Mouse (Mus musculus) thymus, postnatal 0 days (tissue): ENCODE measurements at regions not wholly inside any gene's neighbourhood (a gene's known extent, or its start where the extent isn't known, plus 50 kb on each side); places are given as distances from the start of the nearest gene placed in this dataset. TPM values are rescaled to one million over a fixed set of nuclear protein-coding genes. Genes with fewer than 3 reads are reported as not detected.

Experiments
- DNase-seq: peaks from one replicate; pipeline ENCODE4 v3.0.0-alpha.2; 2015; ENCODE audit warnings: low spot score
- microRNA-seq: library from miRNA; unstranded; fragments of <30 nt; microRNA quantifications from one replicate; pipeline ENCODE4, GENCODE M21; 2016; ENCODE audit warnings: borderline number of aligned reads

DNA sequence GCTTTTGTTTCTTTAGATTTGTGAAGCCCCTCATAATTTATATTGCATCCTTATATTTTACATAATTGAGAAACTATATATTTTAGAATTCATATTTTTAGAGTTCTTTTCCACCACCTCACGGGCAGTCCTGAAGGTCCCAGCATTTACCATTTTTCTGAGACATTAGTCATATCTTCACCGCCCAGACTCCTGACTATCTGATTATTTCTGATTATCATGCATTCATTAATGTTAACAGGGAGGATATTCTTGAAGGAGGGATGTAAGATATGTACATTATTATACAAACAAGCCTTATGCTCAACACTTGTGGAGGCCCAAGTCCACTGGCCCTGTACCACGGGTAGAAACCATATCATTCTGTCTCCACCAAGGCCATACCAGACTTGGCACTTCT lies 743.4 kb downstream of the Hace1 start:
- no peak for DNase-seq

DNA sequence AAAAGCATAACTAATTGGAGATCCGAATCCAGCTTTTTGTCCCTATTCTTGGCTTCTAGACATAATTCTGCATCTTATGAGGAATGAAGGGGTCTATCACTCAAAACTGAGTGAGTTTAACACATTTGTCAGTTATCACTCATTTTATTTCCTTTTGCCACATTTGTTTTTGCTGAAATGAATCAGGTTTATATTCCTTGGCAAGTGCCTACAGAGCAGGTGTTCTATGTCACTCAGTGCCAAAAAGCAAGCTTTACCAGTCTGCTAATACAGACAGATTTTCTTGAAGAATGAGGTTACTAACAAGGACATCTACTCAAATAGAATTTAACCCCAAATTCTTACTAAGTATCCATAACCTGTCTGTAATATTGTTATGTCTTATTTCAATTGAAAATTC lies 751.4 kb downstream of the Hace1 start:
- no peak for DNase-seq

DNA sequence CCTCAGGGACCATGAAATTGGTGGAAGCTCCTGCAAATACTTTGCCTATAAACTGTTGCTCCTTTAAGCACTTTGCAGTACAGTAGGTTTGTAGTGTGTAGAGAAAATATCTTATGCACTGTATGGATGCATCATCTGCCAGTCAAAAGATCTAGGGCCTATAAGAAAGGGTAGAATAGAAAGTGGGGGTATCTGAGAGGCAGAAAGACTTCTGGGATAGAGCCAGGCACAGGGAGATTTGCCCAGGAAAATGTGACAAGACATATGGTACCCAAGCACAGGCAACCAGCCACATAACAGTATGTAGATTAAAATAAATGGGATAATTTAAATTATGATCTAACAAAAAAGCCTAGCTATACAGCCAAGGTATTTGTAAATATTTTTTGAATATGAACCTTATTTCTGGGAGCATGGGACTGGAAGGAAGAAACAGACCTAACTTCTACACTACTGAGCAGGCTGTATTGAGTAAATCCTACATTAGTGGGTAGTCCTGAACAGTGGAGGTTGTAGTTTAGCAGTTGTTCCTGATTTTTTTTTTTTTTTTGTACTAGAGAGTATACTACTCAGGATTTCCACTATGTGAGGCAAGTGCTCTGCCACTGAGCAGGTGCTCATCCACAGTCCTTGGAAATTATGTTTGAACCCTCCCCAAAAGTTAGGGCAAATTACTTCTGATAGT lies 754.1 kb downstream of the Hace1 start:
- no peak for DNase-seq

DNA sequence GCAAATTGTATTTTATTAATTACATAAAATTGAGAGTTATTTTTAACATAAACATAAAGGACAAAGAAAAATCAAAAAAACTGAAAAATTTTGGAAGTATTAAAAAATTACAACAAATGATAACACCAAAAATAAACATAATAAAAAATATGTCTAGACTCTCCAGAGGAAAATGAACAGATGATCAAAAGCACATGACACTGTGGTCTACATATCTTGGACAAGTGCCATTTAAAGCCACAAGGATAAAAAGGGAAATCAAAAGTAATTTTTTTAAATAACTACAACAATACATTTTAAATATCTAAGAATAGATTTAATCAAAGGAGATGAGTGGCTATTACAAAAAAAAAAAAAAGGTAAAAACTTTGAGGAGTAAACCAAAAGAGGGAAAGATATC lies 755.6 kb downstream of the Hace1 start:
- no peak for DNase-seq

DNA sequence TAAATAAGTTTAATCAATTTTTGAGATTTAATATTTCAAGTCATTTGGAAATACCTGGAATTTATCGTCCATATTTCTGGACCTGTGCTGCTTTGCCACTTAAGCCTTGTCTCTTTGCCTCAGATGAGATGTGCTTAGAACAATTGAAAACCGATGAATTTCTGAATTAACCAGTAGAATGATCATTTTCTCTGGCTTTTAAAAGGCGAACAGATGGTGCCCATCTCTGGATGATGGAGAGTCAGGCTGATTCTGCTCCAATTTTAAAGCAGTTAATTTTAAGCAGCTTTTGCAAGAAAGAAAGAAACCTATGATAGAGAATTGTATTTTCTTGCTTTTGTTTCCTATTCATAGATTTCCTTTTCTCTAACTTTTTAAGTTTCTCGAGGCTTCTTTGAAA lies 767.7 kb downstream of the Hace1 start:
- no peak for DNase-seq

DNA sequence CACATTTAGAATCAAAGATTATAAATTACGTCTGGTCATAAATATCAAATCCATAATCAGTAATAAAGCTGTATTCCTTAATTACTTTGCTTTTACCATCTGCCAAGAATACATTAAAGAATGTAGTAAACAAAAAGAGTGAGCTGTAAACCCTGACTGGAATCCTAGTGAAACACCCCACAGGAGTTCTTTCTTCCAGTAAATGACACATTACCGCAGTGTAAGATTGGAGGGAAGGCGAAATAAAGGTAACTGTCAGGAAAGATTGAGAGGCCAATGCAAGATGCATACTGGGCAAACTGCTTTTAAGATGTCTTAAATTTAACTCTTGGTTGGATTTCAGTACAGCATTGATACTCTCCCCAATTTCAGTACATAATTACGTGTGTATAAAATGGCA lies 772.0 kb downstream of the Hace1 start:
- no peak for DNase-seq

DNA sequence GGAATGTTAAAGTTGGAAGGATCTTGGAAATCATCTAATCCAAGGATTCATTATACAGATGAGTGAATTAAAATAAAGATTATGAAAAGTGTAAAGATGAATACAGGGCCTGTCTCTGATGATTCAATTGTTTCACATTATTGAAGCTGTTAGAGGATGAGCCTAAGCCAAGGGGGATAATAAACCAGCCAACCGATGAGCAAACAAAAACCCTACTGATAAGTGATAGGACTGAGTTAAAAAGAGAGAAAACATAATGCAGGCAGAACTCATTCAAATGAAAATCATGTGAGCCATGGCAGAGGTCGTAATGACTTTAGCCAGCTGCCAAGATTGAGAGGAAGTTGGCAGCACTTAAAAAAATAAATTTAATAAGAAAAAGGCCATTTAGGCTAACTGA lies 772.6 kb downstream of the Hace1 start:
- no peak for DNase-seq

DNA sequence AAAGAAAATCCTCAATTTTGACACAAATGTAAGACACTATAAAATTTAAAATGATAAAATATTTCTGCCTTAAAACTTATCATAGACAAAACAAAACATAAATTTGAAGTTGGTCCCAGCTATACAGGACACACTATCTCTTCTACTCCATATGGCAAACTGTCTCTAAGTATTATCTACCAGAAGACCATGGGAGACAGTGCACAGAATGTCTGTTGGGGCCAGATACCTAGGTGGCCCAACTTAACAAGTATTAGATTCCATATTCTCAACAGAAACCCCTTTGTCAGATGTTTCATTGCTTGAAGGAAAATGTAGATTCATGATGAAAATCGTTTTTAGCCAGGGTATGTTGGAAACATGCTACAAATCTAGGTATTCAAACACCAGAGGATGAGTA lies 779.1 kb downstream of the Hace1 start:
- no peak for DNase-seq

DNA sequence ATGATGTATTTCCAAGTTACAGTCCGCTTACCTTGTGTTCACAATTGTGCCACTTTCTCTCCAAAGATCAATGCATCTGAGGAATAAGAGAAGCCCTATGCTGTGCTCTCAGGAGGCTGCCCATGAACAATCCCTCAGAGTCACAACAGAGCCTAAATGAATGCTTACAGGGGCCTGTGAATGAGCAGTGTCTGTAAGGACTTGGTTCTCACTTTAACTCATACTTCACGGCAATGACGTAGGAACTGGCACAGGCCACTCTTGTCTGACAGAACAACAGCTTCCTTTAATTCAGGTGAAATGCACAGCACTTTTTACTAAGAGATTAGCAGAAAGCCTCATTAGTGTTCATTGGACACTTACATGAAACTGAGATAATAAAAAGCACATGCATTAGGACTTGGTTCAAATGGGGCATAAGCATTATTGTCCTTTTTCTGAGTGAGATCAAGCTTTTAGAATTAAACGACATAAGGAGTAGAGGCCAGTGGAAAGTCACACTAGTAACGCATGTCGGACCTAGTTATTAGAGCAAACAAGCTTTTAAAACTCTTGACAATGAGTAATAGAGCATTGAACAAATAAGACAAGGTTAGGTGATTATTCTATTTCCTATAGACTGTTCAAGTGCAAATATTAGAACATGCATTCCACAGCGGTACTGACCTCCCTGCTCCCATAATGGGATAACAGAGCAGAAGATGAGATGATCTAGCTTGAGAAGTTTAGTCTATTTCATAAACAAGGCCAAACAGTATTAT lies 796.3 kb downstream of the Hace1 start:
- DNase-seq: no peak

DNA sequence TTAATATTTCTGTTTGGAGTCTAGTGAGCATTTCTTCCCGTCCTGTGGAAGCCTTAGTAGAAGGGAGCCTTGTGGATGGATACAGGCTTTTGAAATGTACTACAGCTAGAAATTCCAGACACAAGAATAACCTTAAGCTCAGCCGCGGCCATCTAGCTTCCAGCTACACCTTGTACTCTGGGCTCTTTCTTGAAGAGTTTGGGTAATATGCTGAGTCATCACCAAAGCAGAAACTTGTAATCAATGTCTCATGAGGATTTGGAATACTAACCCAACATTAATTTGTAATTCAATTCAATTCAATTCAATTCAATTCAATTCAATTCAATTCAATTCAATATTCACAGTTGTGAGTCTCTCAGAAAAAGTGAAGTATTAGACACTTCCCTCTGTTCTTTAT lies 797.0 kb downstream of the Hace1 start:
- DNase-seq: no peak

DNA sequence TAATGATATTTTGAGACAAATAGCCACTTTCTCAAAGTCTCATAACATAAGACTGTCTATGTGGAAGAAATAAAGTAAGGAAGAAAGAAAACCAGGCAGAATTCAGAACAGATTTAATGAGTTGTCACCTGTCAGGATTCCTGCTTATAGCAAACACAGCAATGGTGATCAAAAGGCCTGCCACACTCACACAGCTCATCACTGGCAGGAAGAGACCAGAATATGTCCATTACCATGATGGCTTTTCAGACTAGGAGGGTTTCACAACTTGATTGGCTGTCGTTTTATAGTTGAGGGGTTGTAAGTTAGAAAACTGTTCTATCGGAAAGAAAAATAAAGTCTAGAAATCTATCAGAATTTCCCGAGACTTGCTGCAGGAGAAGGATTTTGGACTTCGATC lies 819.5 kb downstream of the Hace1 start:
- DNase-seq: no peak

DNA sequence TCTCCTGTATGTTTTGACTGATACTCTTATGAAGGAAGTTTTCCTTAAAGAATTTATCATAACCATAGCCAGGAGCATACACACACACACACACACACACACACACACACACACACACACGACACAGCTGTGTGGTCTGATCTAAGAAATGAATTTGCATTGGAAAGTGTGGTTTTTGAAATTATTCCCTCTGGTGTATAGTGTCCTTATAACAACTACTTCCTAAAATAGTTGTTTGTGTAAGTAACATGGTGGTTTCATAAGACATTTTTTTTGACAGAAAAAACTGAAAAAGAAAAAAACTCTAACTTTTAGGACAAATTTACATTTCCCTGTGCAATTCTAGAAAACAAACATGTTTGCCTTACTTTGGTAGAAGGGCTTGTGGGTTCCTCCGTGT lies 826.3 kb downstream of the Hace1 start:
- DNase-seq: no peak

Small RNAs in the stretch of these regions (microRNA-seq; reads per million reads assigned to microRNA genes)
- gene Gm27410: not detected
